Mouse (Mus musculus): ENCODE measurements around the gene Cfap161.

The Cfap161 gene

GRCm38 (mm10) chr7:83742026-83742425, 52.7 kb downstream of the Cfap161 start:
- DNase-seq (ENCODE audit: low read depth, low spot score), result no peak

GRCm38 (mm10) chr7:83739680-83740310, 54.9 kb downstream of the Cfap161 start:
- peak; percentile 40 for DNase-seq (ENCODE audit: low read depth, low spot score)

GRCm38 (mm10) chr7:83738623-83739462, 55.8 kb downstream of the Cfap161 start:
- DNase-seq (ENCODE audit: low read depth, low spot score), result no peak

GRCm38 (mm10) chr7:83737914-83738490, 56.7 kb downstream of the Cfap161 start:
- DNase-seq (ENCODE audit: low read depth, low spot score), result peak; percentile 57

- no peak for DNase-seq (ENCODE audit: low read depth, low spot score)
Observed at GRCm38 (mm10) chr7:83736341-83737115, 58.2 kb downstream of the Cfap161 start.

- no peak for DNase-seq (ENCODE audit: low read depth, low spot score)
Observed at GRCm38 (mm10) chr7:83735108-83735781, 59.4 kb downstream of the Cfap161 start.

- no peak for DNase-seq (ENCODE audit: low read depth, low spot score)
Observed at GRCm38 (mm10) chr7:83734671-83735082, 60.0 kb downstream of the Cfap161 start.

- no peak for DNase-seq (ENCODE audit: low read depth, low spot score)
Observed at GRCm38 (mm10) chr7:83734246-83734645, 60.4 kb downstream of the Cfap161 start.

GRCm38 (mm10) chr7:83732781-83733180, 61.9 kb downstream of the Cfap161 start:
- DNase-seq (ENCODE audit: low read depth, low spot score), result no peak

GRCm38 (mm10) chr7:83731961-83732666, 62.6 kb downstream of the Cfap161 start:
- no peak for DNase-seq (ENCODE audit: low read depth, low spot score)

GRCm38 (mm10) chr7:83731297-83731696, 63.4 kb downstream of the Cfap161 start:
- DNase-seq (ENCODE audit: low read depth, low spot score), result no peak

GRCm38 (mm10) chr7:83726936-83727632, 67.6 kb downstream of the Cfap161 start:
- peak; percentile 53 for DNase-seq (ENCODE audit: low read depth, low spot score)

GRCm38 (mm10) chr7:83725801-83726200, 68.9 kb downstream of the Cfap161 start:
- no peak for DNase-seq (ENCODE audit: low read depth, low spot score)

GRCm38 (mm10) chr7:83724541-83724940, 70.1 kb downstream of the Cfap161 start:
- no peak for DNase-seq (ENCODE audit: low read depth, low spot score)

Data from forelimb bud, embryonic 11.5 days (tissue).